Mouse (Mus musculus) hindbrain, postnatal 0 days (tissue): Measurements from ENCODE around the gene Dguok. TPM values are rescaled to one million over a fixed set of nuclear protein-coding genes. Genes with fewer than 3 reads are reported as not detected.
A peak's percentile ranks its signal among the peaks of the same experiment; 100 is the strongest.

Source experiments
- ATAC-seq: fragments of 200-750 bp; cut with Nextera tagmentation; 2 replicates; pipeline ENCODE4 v1.8.0; 2017; ENCODE audit warnings: mild to moderate bottlenecking, moderate TSS enrichment, moderate library complexity
- DNase-seq: peaks from one replicate; pipeline ENCODE4 v3.0.0-alpha.2; 2015; ENCODE audit warnings: low spot score
- H3K27ac ChIP-seq: fragments of 300-500 bp; sonication (generic); 2 replicates; pipeline ENCODE4 v1.5.1; 2014; ENCODE audit warnings: mild to moderate bottlenecking
- H3K27me3 ChIP-seq: fragments of 300-500 bp; sonication (generic); 2 replicates; pipeline ENCODE4 v1.6.1; 2014; ENCODE audit warnings: low read length, mixed read lengths; ENCODE audit not compliant: insufficient read depth
- H3K36me3 ChIP-seq: fragments of 300-500 bp; sonication (generic); 2 replicates; pipeline ENCODE4 v1.6.1; 2014; ENCODE audit warnings: low read length, mixed read lengths; ENCODE audit not compliant: insufficient read depth
- H3K4me1 ChIP-seq: fragments of 300-500 bp; sonication (generic); 2 replicates; pipeline ENCODE4 v1.6.1; 2014; ENCODE audit warnings: antibody characterized with exemption, low read length, mixed read lengths; ENCODE audit not compliant: insufficient read depth
- H3K4me2 ChIP-seq: fragments of 300-500 bp; sonication (generic); 2 replicates; pipeline ENCODE4 v1.6.1; 2014; ENCODE audit warnings: low read depth, mild to moderate bottlenecking, low read length, moderate library complexity, mixed read lengths
- H3K4me3 ChIP-seq: fragments of 300-500 bp; sonication (generic); 2 replicates; pipeline ENCODE4 v1.5.1; 2014; ENCODE audit warnings: low read length
- H3K9ac ChIP-seq: fragments of 300-500 bp; sonication (generic); replicated peaks from 2 replicates; pipeline ENCODE4 v1.6.1; 2014; ENCODE audit warnings: mild to moderate bottlenecking, low read length, moderate library complexity, mixed read lengths
- H3K9me3 ChIP-seq: fragments of 300-500 bp; sonication (generic); 2 replicates; pipeline ENCODE4 v1.6.1; 2016; ENCODE audit warnings: low read length, mixed read lengths
- CTCF ChIP-seq: IDR thresholded peaks from 2 replicates; pipeline ENCODE4 v1.5.1; 2016; ENCODE audit warnings: antibody characterized with exemption, control low read depth, low read depth
- whole genome bisulfite sequencing: fragments of 180-500 bp; shearing (Covaris S2); extraction: QIAGEN DNeasy Blood & Tissue Kit; methylation state at CpG from one replicate; pipeline ENCODE4 v1.1.7; 2014; 5-methylcytosine and 5-hydroxymethylcytosine counted together
- polyA plus RNA-seq: library from polyadenylated mRNA; unstranded; fragments of >200 nt; fragmentation: Nextera tagmentation; extraction: Ambion mirVana; gene quantifications from 2 replicates; pipeline ENCODE4 v1.2.1, GENCODE M21; 2015
- total RNA-seq: library from RNA; depleted of rRNA; stranded (reverse); fragments of >200 nt; gene quantifications from 2 replicates; pipeline ENCODE4 v1.2.3, GENCODE M21; 2014

Dguok gene
- total and polyA plus RNA-seq, 2 experiments from 2014 or later, result 31.8 to 51.1 TPM

GRCm38 (mm10) chr6:83448911-83449310 is 57.9 kb downstream of the Dguok start:
- Histone ChIP-seq H3K4me1 (peaks cover 30% of the 10 kb centered on the region), H3K9ac (no peak overlapping the region), H3K4me2 (no peak overlapping the region), H3K27me3 (no peaks in the 10 kb centered on the region), H3K9me3 (no peaks in the 10 kb centered on the region), H3K4me3 (no peak overlapping the region), H3K27ac (no peak overlapping the region), H3K36me3 (no peaks in the 10 kb centered on the region)
- ATAC-seq (no peak), DNase-seq (no peak)
- no peak for TF ChIP-seq CTCF
- 91% methylated on average over 4 of the region's 4 CpGs for WGBS

DNA sequence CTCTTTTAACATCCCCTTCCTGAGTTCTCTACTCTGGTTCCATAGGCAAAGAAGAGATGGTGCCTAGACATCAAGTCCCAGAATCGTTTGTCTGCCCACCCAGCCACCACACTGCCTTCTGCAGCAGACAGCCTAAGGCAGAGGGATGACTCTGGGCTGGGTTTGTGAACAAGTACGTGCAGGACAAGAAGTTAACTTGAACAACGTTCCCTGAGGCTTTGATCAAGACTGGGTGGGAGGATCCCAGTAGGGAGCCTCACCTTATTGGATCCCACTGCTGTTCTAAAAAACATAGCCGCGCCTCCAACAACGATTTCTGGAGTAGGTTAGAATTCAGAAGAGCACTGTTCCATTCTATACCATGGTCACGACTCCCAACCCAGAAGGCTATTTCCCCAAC is 59.7 kb downstream of the Dguok start:
- WGBS, result 84% methylated on average over 7 of the region's 7 CpGs
- Histone ChIP-seq H3K27ac (no peak overlapping the region), H3K9me3 (no peaks in the 10 kb centered on the region), H3K9ac (no peak overlapping the region), H3K4me1 (peaks cover 35% of the 10 kb centered on the region), H3K36me3 (no peaks in the 10 kb centered on the region), H3K27me3 (no peaks in the 10 kb centered on the region), H3K4me3 (no peak overlapping the region), H3K4me2 (no peak overlapping the region)
- DNase-seq, result no peak
- ATAC-seq, result no peak
- TF ChIP-seq CTCF, result no peak

DNA sequence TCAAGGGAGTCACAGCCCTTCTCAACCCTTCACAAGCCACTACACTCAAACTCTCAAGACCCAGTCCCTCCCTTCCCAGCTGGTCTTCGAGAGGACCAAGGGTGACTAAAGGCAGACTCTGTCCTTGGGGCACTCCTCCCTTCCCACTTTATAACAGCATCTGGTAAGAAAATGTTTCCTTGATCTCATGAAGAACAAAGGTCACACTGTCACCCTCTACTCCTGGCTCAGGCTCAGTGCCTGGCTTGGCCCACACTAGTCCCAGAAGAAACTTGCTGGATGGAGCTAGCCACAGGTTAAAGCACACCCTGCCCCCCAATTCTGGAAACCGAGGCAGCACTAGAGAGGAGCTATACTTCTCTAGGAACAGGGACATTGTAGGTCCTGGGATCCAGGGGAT is 61.0 kb downstream of the Dguok start:
- Histone ChIP-seq H3K27me3 (no peaks in the 10 kb centered on the region), H3K9ac (no peak overlapping the region), H3K27ac (no peak overlapping the region), H3K36me3 (no peaks in the 10 kb centered on the region), H3K4me3 (no peak overlapping the region), H3K9me3 (no peaks in the 10 kb centered on the region), H3K4me2 (no peak overlapping the region), H3K4me1 (peaks cover 27% of the 10 kb centered on the region)
- DNase-seq (no peak), ATAC-seq (no peak)
- 90% methylated on average over 2 of the region's 2 CpGs for WGBS
- no peak for TF ChIP-seq CTCF

- H3K4me1 ChIP-seq, result peaks cover 45% of the 10 kb centered on the region
- no peaks in the 10 kb centered on the region for H3K27me3 ChIP-seq
- no peak overlapping the region for H3K4me3 ChIP-seq
- DNase-seq, result peak; percentile 84
- ATAC-seq, result peak; percentile 57
- H3K27ac ChIP-seq, result peak overlapping the region; percentile 97; the same call in 1 of the 2 replicates
- peak overlapping the region; percentile 79 for H3K4me2 ChIP-seq
- no peak overlapping the region for H3K9ac ChIP-seq
- TF ChIP-seq CTCF, result no peak
- H3K36me3 ChIP-seq, result no peaks in the 10 kb centered on the region
- 5% methylated on average over 13 of the region's 13 CpGs for WGBS
- H3K9me3 ChIP-seq, result no peaks in the 10 kb centered on the region
Measured at GRCm38 (mm10) chr6:83443441-83444340, 63.1 kb downstream of the Dguok start.

DNA sequence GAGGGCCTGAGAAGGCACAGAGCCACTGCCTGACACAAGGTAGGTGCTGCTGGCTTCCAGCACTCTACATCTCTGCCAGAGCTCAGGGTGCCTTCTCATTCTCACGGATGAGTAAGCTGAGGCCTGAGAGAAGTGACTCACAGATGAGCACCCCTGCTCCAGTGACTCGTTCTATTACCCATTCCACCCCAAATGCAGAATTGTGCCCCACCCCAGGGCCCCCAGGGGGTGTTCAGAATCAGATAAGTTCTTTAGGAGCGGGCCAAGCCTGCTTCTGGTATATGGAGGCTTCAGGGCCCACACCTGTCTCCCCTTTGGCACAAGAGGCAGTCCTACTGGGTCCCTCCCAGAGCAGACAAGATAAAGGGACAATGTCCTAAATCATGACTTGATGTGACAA is 64.1 kb downstream of the Dguok start:
- H3K36me3 ChIP-seq, result no peaks in the 10 kb centered on the region
- H3K27ac ChIP-seq, result peak overlapping the region; percentile 97
- ATAC-seq (no peak), DNase-seq (no peak)
- H3K9me3 ChIP-seq, result no peaks in the 10 kb centered on the region
- H3K27me3 ChIP-seq, result no peaks in the 10 kb centered on the region
- WGBS, result 23% methylated on average over 3 of the region's 3 CpGs
- H3K4me2 ChIP-seq, result peak overlapping the region; percentile 79
- peak overlapping the region; percentile 68 for H3K4me3 ChIP-seq
- peaks cover 55% of the 10 kb centered on the region for H3K4me1 ChIP-seq
- no peak for TF ChIP-seq CTCF
- H3K9ac ChIP-seq, result peak overlapping the region; percentile 89; the same call in 1 of the 2 replicates

GRCm38 (mm10) chr6:83441259-83442061 is 65.3 kb downstream of the Dguok start:
- peak; percentile 90 for ATAC-seq
- peak overlapping the region; percentile 68 for H3K4me3 ChIP-seq
- peak; percentile 93 for DNase-seq
- WGBS, result under 1% methylated on average over 48 of the region's 48 CpGs
- H3K4me2 ChIP-seq, result peak overlapping the region; percentile 79
- H3K36me3 ChIP-seq, result no peaks in the 10 kb centered on the region
- no peaks in the 10 kb centered on the region for H3K9me3 ChIP-seq
- H3K27ac ChIP-seq, result peak overlapping the region; percentile 97
- TF ChIP-seq CTCF, result no peak
- peaks cover 57% of the 10 kb centered on the region for H3K4me1 ChIP-seq
- H3K9ac ChIP-seq, result peak overlapping the region; percentile 89
- no peaks in the 10 kb centered on the region for H3K27me3 ChIP-seq
